In the genomic region with DNA sequence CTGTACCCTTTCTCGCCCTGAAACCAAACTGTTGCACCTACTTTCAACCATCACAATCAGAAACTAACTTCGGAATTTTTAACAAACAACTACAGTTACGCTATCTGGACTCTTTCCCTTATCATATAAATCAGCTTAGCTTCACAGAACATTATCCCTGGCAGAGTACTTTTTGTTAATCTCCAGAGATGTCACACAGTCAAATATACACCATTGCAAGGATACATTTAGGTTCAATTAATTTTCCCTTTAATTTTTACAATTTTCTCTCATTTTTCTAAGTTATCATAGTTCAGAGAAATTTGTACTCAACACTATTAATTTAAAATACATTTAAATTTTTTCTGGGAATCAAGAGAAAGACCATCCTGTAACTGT, we compare ENCODE assay signal across 8 mouse cellular contexts. TPM values are rescaled to one million over a fixed set of nuclear protein-coding genes. Genes with fewer than 3 reads are reported as not detected.
DNase-seq lines count a peak whose midpoint lies in the region; ATAC-seq lines count a peak whose summit lies in the region.

No protein-coding gene starts in this region.

- no peaks in the 10 kb centered on the region for H3K9me3 ChIP-seq in kidney, embryonic 16.5 days (ENCODE audit: low read length)
- H3K9me3 ChIP-seq in limb, embryonic 12.5 days, result no peaks in the 10 kb centered on the region
- H3K9me3 ChIP-seq in neural tube, embryonic 13.5 days, result no peaks in the 10 kb centered on the region

- 0 out of 2 replicates have a peak overlapping the region, but pooled peaks have one; percentile 23 for H3K4me2 ChIP-seq in kidney, embryonic 16.5 days (replicated peaks; ENCODE audit: low read depth, low read length)
- peak overlapping the region; percentile 62 for H3K4me2 ChIP-seq in limb, embryonic 12.5 days
- H3K4me2 ChIP-seq in neural tube, embryonic 13.5 days, result peak overlapping the region; percentile 84

- 0 out of 2 replicates have a peak, but pooled peaks have one; percentile 25 for ATAC-seq in kidney, embryonic 16.5 days (ENCODE audit: low FRiP score, low TSS enrichment)
- 0 out of 2 replicates have a peak, but pooled peaks have one; percentile 23 for ATAC-seq in erythroid progenitor cell, adult 5-6 weeks (replicated peaks; ENCODE audit: low FRiP score, poor library complexity, severe bottlenecking)
- no peak for ATAC-seq in limb, embryonic 12.5 days (ENCODE audit: insufficient number of reproducible peaks, insufficient read depth, low FRiP score, low TSS enrichment, low read depth)
- peak; percentile 71 for ATAC-seq in neural tube, embryonic 13.5 days (ENCODE audit: low read depth)

- no peak for DNase-seq in kidney, postnatal 14 days
- no peak for DNase-seq in retina, postnatal 1 day
- DNase-seq in urinary bladder, adult 18-20 months (ENCODE audit: low spot score in 2 of 2), result no peak
- DNase-seq in layer of hippocampus, adult 9-10 months (ENCODE audit: low spot score), result no peak

- no peak overlapping the region; the same call in 1 of the 2 replicates for H3K9ac ChIP-seq in kidney, embryonic 16.5 days (replicated peaks; ENCODE audit: low read length)
- H3K9ac ChIP-seq in limb, embryonic 12.5 days (replicated peaks), result no peak overlapping the region; the same call in 1 of the 2 replicates
- H3K9ac ChIP-seq in neural tube, embryonic 13.5 days, result peak overlapping the region; percentile 91; the same call in 1 of the 2 replicates

- no peaks in the 10 kb centered on the region for H3K36me3 ChIP-seq in kidney, embryonic 16.5 days (ENCODE audit: insufficient read depth, low read length)
- H3K36me3 ChIP-seq in limb, embryonic 12.5 days, result no peaks in the 10 kb centered on the region
- no peaks in the 10 kb centered on the region for H3K36me3 ChIP-seq in neural tube, embryonic 13.5 days

- H3K27ac ChIP-seq in kidney, embryonic 16.5 days (ENCODE audit: low read length), result no peak overlapping the region
- H3K27ac ChIP-seq in limb, embryonic 12.5 days, result no peak overlapping the region
- no peak overlapping the region for H3K27ac ChIP-seq in neural tube, embryonic 13.5 days (replicated peaks)

- peaks cover 9% of the 10 kb centered on the region for H3K4me1 ChIP-seq in kidney, embryonic 16.5 days (ENCODE audit: insufficient read depth, low read length)
- peaks cover 12% of the 10 kb centered on the region for H3K4me1 ChIP-seq in limb, embryonic 12.5 days (replicated peaks)
- peaks cover 13% of the 10 kb centered on the region for H3K4me1 ChIP-seq in neural tube, embryonic 13.5 days (replicated peaks)

- peaks cover 15% of the 10 kb centered on the region for H3K27me3 ChIP-seq in kidney, embryonic 16.5 days (ENCODE audit: insufficient read depth, low read length)
- H3K27me3 ChIP-seq in limb, embryonic 12.5 days, result peaks cover 12% of the 10 kb centered on the region
- no peaks in the 10 kb centered on the region for H3K27me3 ChIP-seq in neural tube, embryonic 13.5 days

- WGBS in kidney, embryonic 16.5 days, result 3% methylated on average over 3 of the region's 3 CpGs
- 1% methylated on average over 3 of the region's 3 CpGs for WGBS in limb, embryonic 12.5 days
- under 1% methylated on average over 3 of the region's 3 CpGs for WGBS in neural tube, embryonic 13.5 days

- H3K4me3 ChIP-seq in kidney, embryonic 16.5 days (ENCODE audit: low read length), result peak overlapping the region; percentile 97
- H3K4me3 ChIP-seq in limb, embryonic 12.5 days (replicated peaks), result peak overlapping the region; percentile 72
- peak overlapping the region; percentile 95 for H3K4me3 ChIP-seq in neural tube, embryonic 13.5 days

RNA-seq across cellular contexts. Expression of gene Hsd17b12, which starts 21.3 kb away (rescaled TPM):
- 134 and 146 TPM in 2 replicates for polyA plus RNA-seq in kidney, embryonic 16.5 days (2015; fragmentation: Nextera tagmentation; extraction: Ambion mirVana)
- 10.9 and 12.6 TPM in 2 replicates for total RNA-seq in erythroid progenitor cell, adult 5-6 weeks (2015; ENCODE audit: low replicate concordance)
- total RNA-seq in erythroid progenitor cell, adult 5-6 weeks (2017; ENCODE audit: low replicate concordance), result 12.6 and 13.3 TPM in 2 replicates
- 96.7 and 98.2 TPM in 2 replicates for polyA plus RNA-seq in limb, embryonic 12.5 days (2016; fragmentation: Nextera tagmentation; extraction: Ambion mirVana)
- 122 and 132 TPM in 2 replicates for polyA plus RNA-seq in neural tube, embryonic 13.5 days (2015; fragmentation: Nextera tagmentation; extraction: Ambion mirVana)

Comparison
In these comparisons a context has a peak if more than half of its experiments do, and no peak if none do; other contexts are left out.
1. H3K4me2 ChIP-seq: peak in every context shown above with its lines; median percentile 84 in neural tube, embryonic 13.5 days; 62 in limb, embryonic 12.5 days; 23 in kidney, embryonic 16.5 days.